In the genomic region with DNA sequence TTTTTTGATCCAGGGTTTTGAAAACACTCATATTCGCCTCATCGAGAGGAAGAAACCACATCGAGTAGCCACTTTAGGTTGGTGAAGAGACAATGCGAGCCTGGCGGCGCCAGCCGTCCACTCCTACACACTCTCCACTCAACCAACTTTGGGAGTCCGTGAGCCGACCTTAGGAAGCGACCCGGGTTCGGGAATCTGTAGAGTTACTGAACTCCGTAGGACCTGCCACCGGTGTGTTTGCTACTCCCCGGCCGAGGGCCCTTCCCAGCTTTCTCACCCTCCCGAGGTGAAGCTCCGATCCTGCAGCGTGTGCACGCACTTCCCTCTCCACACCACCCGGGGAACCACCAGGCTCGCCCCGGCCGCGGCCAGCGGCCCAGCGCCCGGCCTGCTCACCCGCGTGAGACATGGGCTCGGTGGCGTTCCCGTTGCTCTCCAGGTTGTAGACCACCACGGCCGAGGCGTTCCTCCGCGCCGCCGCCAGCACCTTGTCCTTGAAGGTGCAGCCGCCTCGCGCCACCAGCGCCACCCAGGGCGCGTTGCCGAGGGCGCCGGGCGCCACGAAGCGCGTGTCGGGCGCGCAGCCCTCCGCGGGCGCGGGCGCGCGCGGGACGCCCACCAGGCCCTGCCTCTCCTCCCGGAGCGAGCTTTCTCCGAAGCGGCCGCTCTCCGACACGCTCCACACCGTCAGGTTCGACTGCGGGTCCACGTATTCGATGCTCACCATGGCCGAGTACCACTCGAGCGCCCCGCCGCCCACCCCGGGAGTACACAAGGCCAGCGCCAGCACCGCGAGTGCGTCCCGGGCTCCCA, we compare ENCODE assay signal across 8 mouse cellular contexts. TPM values are rescaled to one million over a fixed set of nuclear protein-coding genes. Genes with fewer than 3 reads are reported as not detected.
A peak's percentile ranks its signal among the peaks of the same experiment; 100 is the strongest.
DNase-seq lines count a peak whose midpoint lies in the region; ATAC-seq and TF ChIP-seq lines count a peak whose summit lies in the region.

No protein-coding gene starts in this region.

- H3K36me3 ChIP-seq in ES-Bruce4 (ENCODE audit: control insufficient read depth, insufficient read depth, low read length, poor library complexity, severe bottlenecking), result no peaks in the 10 kb centered on the region; the same call in 1 of the 2 replicates
- no peaks in the 10 kb centered on the region for H3K36me3 ChIP-seq in forebrain, embryonic 15.5 days
- H3K36me3 ChIP-seq in hindbrain, embryonic 10.5 days, result no peaks in the 10 kb centered on the region

- peak; percentile 87 for ATAC-seq in forebrain, embryonic 15.5 days (replicated peaks)
- ATAC-seq in megakaryocyte, adult 5-6 weeks (ENCODE audit: poor library complexity, severe bottlenecking), result peak; percentile 28

- peak overlapping the region; percentile 96 for H3K9ac ChIP-seq in ES-Bruce4 (ENCODE audit: low read depth, poor library complexity, severe bottlenecking)
- H3K9ac ChIP-seq in forebrain, embryonic 15.5 days (replicated peaks), result peak overlapping the region; percentile 99

- peaks cover 2% of the 10 kb centered on the region for H3K4me1 ChIP-seq in ES-Bruce4 (ENCODE audit: control insufficient read depth, insufficient read depth, low read length)
- H3K4me1 ChIP-seq in forebrain, embryonic 15.5 days, result peaks cover 28% of the 10 kb centered on the region
- H3K4me1 ChIP-seq in hindbrain, embryonic 10.5 days (replicated peaks), result peaks cover 35% of the 10 kb centered on the region

- under 1% methylated on average over 88 of the region's 88 CpGs for WGBS in forebrain, embryonic 15.5 days
- WGBS in hindbrain, embryonic 10.5 days, result under 1% methylated on average over 88 of the region's 88 CpGs

- H3K27ac ChIP-seq in ES-Bruce4 (ENCODE audit: insufficient read depth, low read length), result peak overlapping the region; percentile 61; the same call in 1 of the 2 replicates
- peak overlapping the region; percentile 99 for H3K27ac ChIP-seq in forebrain, embryonic 15.5 days (replicated peaks)
- H3K27ac ChIP-seq in hindbrain, embryonic 10.5 days, result peak overlapping the region; percentile 96
- H3K27ac ChIP-seq in left cerebral cortex, adult 2 months, result peak overlapping the region; percentile 92

- peak; percentile 43 to 52 for DNase-seq in adrenal gland, postnatal 4 days (ENCODE audit: low spot score in 2 of 2)
- peak; percentile 73 for DNase-seq in hindbrain, embryonic 10.5 days (ENCODE audit: low spot score)
- DNase-seq in left cerebral cortex, adult 2 months (ENCODE audit: extremely low spot score in 1 of 2, low spot score in 2 of 2), result peak; percentile 67 to 75
- peak; percentile 65 for DNase-seq in right cerebral cortex, postnatal 14 days
- DNase-seq in urinary bladder, postnatal 14 days (ENCODE audit: low spot score), result peak; percentile 54

- TF ChIP-seq EP300 in ES-Bruce4 (IDR thresholded peaks at IDR 0.05; ENCODE audit: insufficient read depth, low read depth, low read length), result no peak

- no peak for TF ChIP-seq CTCF in ES-Bruce4 (IDR thresholded peaks at IDR 0.05; ENCODE audit: low read depth, low read length)
- TF ChIP-seq CTCF in left cerebral cortex, adult 2 months (IDR thresholded peaks at IDR 0.05), result no peak; the same call in 1 of the 2 replicates

- H3K4me2 ChIP-seq in forebrain, embryonic 15.5 days (replicated peaks), result peak overlapping the region; percentile 85

- TF ChIP-seq POLR2A in ES-Bruce4 (IDR thresholded peaks at IDR 0.05; ENCODE audit: insufficient read depth, low read length), result no peak

- intact Hi-C loops in left cerebral cortex, adult 2 months (cut with DNase I), result loop anchor here (5.0 kb wide), 1 partner anchor 76 kb away; a partner anchor contains a TSS

- peak overlapping the region; percentile 71 for H3K4me3 ChIP-seq in ES-Bruce4 (ENCODE audit: low read depth, low read length)
- H3K4me3 ChIP-seq in forebrain, embryonic 15.5 days, result peak overlapping the region; percentile 100
- H3K4me3 ChIP-seq in hindbrain, embryonic 10.5 days, result peak overlapping the region; percentile 70
- H3K4me3 ChIP-seq in left cerebral cortex, adult 2 months, result peak overlapping the region; percentile 90

- H3K9me3 ChIP-seq in ES-Bruce4 (replicated peaks; ENCODE audit: control insufficient read depth, insufficient read depth, low read length, poor library complexity, severe bottlenecking), result no peaks in the 10 kb centered on the region
- no peaks in the 10 kb centered on the region for H3K9me3 ChIP-seq in forebrain, embryonic 15.5 days
- no peaks in the 10 kb centered on the region for H3K9me3 ChIP-seq in hindbrain, embryonic 10.5 days

- H3K27me3 ChIP-seq in ES-Bruce4 (ENCODE audit: control insufficient read depth, insufficient read depth, low read length, poor library complexity, severe bottlenecking), result no peaks in the 10 kb centered on the region
- H3K27me3 ChIP-seq in forebrain, embryonic 15.5 days, result no peaks in the 10 kb centered on the region
- H3K27me3 ChIP-seq in hindbrain, embryonic 10.5 days (ENCODE audit: insufficient read depth, poor library complexity, severe bottlenecking), result no peaks in the 10 kb centered on the region

RNA-seq across cellular contexts. Expression of a gene that starts 0.6 kb away (rescaled TPM):
- 25.4 and 35.4 TPM in 2 replicates for polyA plus RNA-seq in ES-Bruce4 (2011; ENCODE audit: insufficient read depth, insufficient read length, low read depth, missing spikeins)
- total RNA-seq in adrenal gland, postnatal 4 days (2021), result 10 to 100 TPM; 49.6 to 57.4 TPM
- 23.4 and 26.6 TPM in 2 replicates for polyA plus RNA-seq in forebrain, embryonic 15.5 days (2015; fragmentation: Nextera tagmentation; extraction: Ambion mirVana)
- 21.0 and 27.0 TPM in 2 replicates for polyA plus RNA-seq in hindbrain, embryonic 10.5 days (2016; fragmentation: Nextera tagmentation; extraction: Ambion mirVana)
- total RNA-seq in left cerebral cortex, adult 2 months (2021), result 10 to 100 TPM; 30.8 to 30.9 TPM
- 56.1 and 61.0 TPM in 2 replicates for total RNA-seq in megakaryocyte, adult 5-6 weeks (2015)
- total RNA-seq in megakaryocyte, adult 5-6 weeks (2017), result 69.5 and 70.7 TPM in 2 replicates

RNA-seq across cellular contexts. Expression of a gene that starts 41.8 kb away (rescaled TPM):
- 60.0 and 73.3 TPM in 2 replicates for polyA plus RNA-seq in ES-Bruce4 (2011; ENCODE audit: insufficient read depth, insufficient read length, low read depth, missing spikeins)
- 10 to 100 TPM; 26.3 to 28.7 TPM for total RNA-seq in adrenal gland, postnatal 4 days (2021)
- polyA plus RNA-seq in forebrain, embryonic 15.5 days (2015; fragmentation: Nextera tagmentation; extraction: Ambion mirVana), result 18.8 and 19.4 TPM in 2 replicates
- 26.2 and 26.9 TPM in 2 replicates for polyA plus RNA-seq in hindbrain, embryonic 10.5 days (2016; fragmentation: Nextera tagmentation; extraction: Ambion mirVana)
- total RNA-seq in left cerebral cortex, adult 2 months (2021), result 10 to 100 TPM; 22.8 to 26.4 TPM
- total RNA-seq in megakaryocyte, adult 5-6 weeks (2015), result 16.9 and 17.9 TPM in 2 replicates
- 18.1 and 20.2 TPM in 2 replicates for total RNA-seq in megakaryocyte, adult 5-6 weeks (2017)

Comparison
In these comparisons a context has a peak if more than half of its experiments do, and no peak if none do; other contexts are left out.
1. Peak in every context shown above with its lines: DNase-seq, ATAC-seq, H3K4me3 ChIP-seq and H3K27ac ChIP-seq.